Mouse (Mus musculus): ENCODE measurements at regions not wholly inside any gene's neighbourhood (a gene's known extent, or its start where the extent isn't known, plus 50 kb on each side); places are given as distances from the start of the nearest gene placed in this dataset.

- Histone ChIP-seq H3K4me3 (replicated peaks) (no peak overlapping the region), H3K9me3 (no peaks in the 10 kb centered on the region), H3K27me3 (no peaks in the 10 kb centered on the region), H3K27ac (no peak overlapping the region), H3K9ac (replicated peaks) (no peak overlapping the region), H3K4me1 (replicated peaks) (no peaks in the 10 kb centered on the region), H3K4me2 (replicated peaks) (no peak overlapping the region), H3K36me3 (no peaks in the 10 kb centered on the region)
- WGBS = 93% methylated on average over 2 of the region's 2 CpGs
- no peak for ATAC-seq
Measured at GRCm38 (mm10) chr6:55567521-55567920, 113.5 kb downstream of the Neurod6 start.

GRCm38 (mm10) chr6:55565260-55566209 is 113.8 kb downstream of the Adcyap1r1 start:
- H3K4me3 ChIP-seq (replicated peaks) = no peak overlapping the region
- no peaks in the 10 kb centered on the region for H3K27me3 ChIP-seq
- no peak for ATAC-seq
- no peak overlapping the region for H3K9ac ChIP-seq (replicated peaks)
- 61% methylated on average over 14 of the region's 14 CpGs for WGBS
- no peak overlapping the region for H3K27ac ChIP-seq
- H3K36me3 ChIP-seq = no peaks in the 10 kb centered on the region
- no peaks in the 10 kb centered on the region for H3K4me1 ChIP-seq (replicated peaks)
- no peaks in the 10 kb centered on the region for H3K9me3 ChIP-seq
- H3K4me2 ChIP-seq (replicated peaks) = no peak overlapping the region

GRCm38 (mm10) chr6:55560606-55561005 is 108.8 kb downstream of the Adcyap1r1 start:
- no peaks in the 10 kb centered on the region for H3K27me3 ChIP-seq
- 53% methylated on average over 5 of the region's 5 CpGs for WGBS
- no peak overlapping the region for H3K9ac ChIP-seq (replicated peaks)
- no peak overlapping the region for H3K27ac ChIP-seq
- no peaks in the 10 kb centered on the region for H3K4me1 ChIP-seq (replicated peaks)
- H3K4me3 ChIP-seq (replicated peaks) = no peak overlapping the region
- H3K36me3 ChIP-seq = no peaks in the 10 kb centered on the region
- no peaks in the 10 kb centered on the region for H3K9me3 ChIP-seq
- no peak for ATAC-seq
- H3K4me2 ChIP-seq (replicated peaks) = no peak overlapping the region

DNA sequence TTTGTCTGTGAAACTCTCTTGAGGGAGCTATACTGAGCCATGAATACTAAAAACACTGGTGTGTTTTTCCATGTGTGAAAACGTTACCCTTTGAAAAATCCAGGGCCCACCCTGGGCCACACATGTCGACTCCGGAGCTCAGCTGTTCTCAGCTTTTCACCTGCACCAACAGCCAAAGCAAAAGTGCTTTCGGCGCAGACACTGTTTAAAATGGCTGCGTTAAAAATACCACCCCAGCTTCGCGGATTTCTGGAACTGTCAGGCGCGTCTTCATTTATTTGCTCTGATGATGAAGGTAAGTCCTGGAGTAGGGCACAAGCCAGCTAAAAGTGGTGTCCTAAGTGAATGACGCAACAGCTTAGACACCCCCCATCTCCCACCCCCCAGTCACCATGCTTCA is 108.0 kb downstream of the Adcyap1r1 start:
- Histone ChIP-seq H3K36me3 (no peaks in the 10 kb centered on the region), H3K4me3 (replicated peaks) (no peak overlapping the region), H3K27me3 (no peaks in the 10 kb centered on the region), H3K4me1 (replicated peaks) (no peaks in the 10 kb centered on the region), H3K9ac (replicated peaks) (no peak overlapping the region), H3K27ac (no peak overlapping the region), H3K9me3 (no peaks in the 10 kb centered on the region), H3K4me2 (replicated peaks) (no peak overlapping the region)
- WGBS = 93% methylated on average over 11 of the region's 11 CpGs
- ATAC-seq = no peak

Measured in midbrain, embryonic 13.5 days (tissue).